Mouse (Mus musculus) embryonic facial prominence, embryonic 10.5 days (tissue): Measurements from ENCODE around the gene Bag5. TPM values are rescaled to one million over a fixed set of nuclear protein-coding genes. Genes with fewer than 3 reads are reported as not detected.
"Not testable (repeated sequence)": the region's sequence is repeated elsewhere in the genome, so short reads cannot be mapped to it uniquely, and the experiment has no call there.

Source experiments
- DNase-seq: peaks from one replicate; pipeline ENCODE4 v3.0.0-alpha.2; 2017; ENCODE audit warnings: low spot score
- H3K27ac ChIP-seq: fragments of 300-500 bp; sonication (generic); replicated peaks from 2 replicates; pipeline ENCODE4 v1.5.1; 2016; ENCODE audit warnings: mild to moderate bottlenecking
- H3K27me3 ChIP-seq: fragments of 300-500 bp; sonication (generic); replicated peaks from 2 replicates; pipeline ENCODE4 v1.6.1; 2016; ENCODE audit warnings: low read depth, mild to moderate bottlenecking; ENCODE audit not compliant: poor library complexity, severe bottlenecking
- H3K36me3 ChIP-seq: fragments of 300-500 bp; sonication (generic); replicated peaks from 2 replicates; pipeline ENCODE4 v1.6.1; 2016; ENCODE audit warnings: mild to moderate bottlenecking, moderate library complexity
- H3K4me1 ChIP-seq: fragments of 300-500 bp; sonication (generic); 2 replicates; pipeline ENCODE4 v1.6.1; 2016
- H3K4me3 ChIP-seq: fragments of 300-500 bp; sonication (generic); 2 replicates; pipeline ENCODE4 v1.5.1; 2016; ENCODE audit warnings: mild to moderate bottlenecking, moderate library complexity
- H3K9me3 ChIP-seq: fragments of 300-500 bp; sonication (generic); 2 replicates; pipeline ENCODE4 v1.6.1; 2016; ENCODE audit warnings: mild to moderate bottlenecking
- WGBS: fragments of 180-500 bp; shearing (Covaris S2); methylation state at CpG from one replicate; pipeline ENCODE4 v1.1.7; 2016; 5-methylcytosine and 5-hydroxymethylcytosine counted together
- polyA plus RNA-seq: library from polyadenylated mRNA; unstranded; fragments of >200 nt; fragmentation: Nextera tagmentation; extraction: Ambion mirVana; gene quantifications from 2 replicates; pipeline ENCODE4 v1.2.1, GENCODE M21; 2016

The Bag5 gene
- polyA plus RNA-seq, 1 experiment from 2014 or later = 58.0 TPM

- peaks cover 47% of the 10 kb centered on the region for H3K27me3 ChIP-seq
- WGBS = under 1% methylated on average over 8 of the region's 8 CpGs
- peak; percentile 92 for DNase-seq
- peaks cover 40% of the 10 kb centered on the region for H3K36me3 ChIP-seq
- peak overlapping the region; percentile 79 for H3K4me3 ChIP-seq
- peak overlapping the region; percentile 85 for H3K27ac ChIP-seq
- H3K4me1 ChIP-seq = peaks cover 63% of the 10 kb centered on the region
- H3K9me3 ChIP-seq = no peaks in the 10 kb centered on the region
Measured at GRCm38 (mm10) chr12:111668457-111668912, 44.6 kb downstream of the Bag5 start.

GRCm38 (mm10) chr12:111667421-111667820, 45.6 kb downstream of the Bag5 start:
- peaks cover 37% of the 10 kb centered on the region for H3K27me3 ChIP-seq
- peaks cover 41% of the 10 kb centered on the region for H3K36me3 ChIP-seq
- no peak for DNase-seq
- H3K9me3 ChIP-seq = no peaks in the 10 kb centered on the region
- 90% methylated on average over 5 of the region's 5 CpGs for WGBS
- peak overlapping the region; percentile 41; the same call in 1 of the 2 replicates for H3K27ac ChIP-seq
- H3K4me1 ChIP-seq = peaks cover 61% of the 10 kb centered on the region
- H3K4me3 ChIP-seq = no peak overlapping the region

GRCm38 (mm10) chr12:111666380-111666779, 46.7 kb downstream of the Bag5 start:
- Histone ChIP-seq H3K27me3 (peaks cover 26% of the 10 kb centered on the region), H3K27ac (no peak overlapping the region), H3K4me1 (peaks cover 50% of the 10 kb centered on the region), H3K9me3 (no peaks in the 10 kb centered on the region), H3K4me3 (no peak overlapping the region), H3K36me3 (peaks cover 52% of the 10 kb centered on the region)
- no peak for DNase-seq
- WGBS = 78% methylated on average over 13 of the region's 13 CpGs

DNA sequence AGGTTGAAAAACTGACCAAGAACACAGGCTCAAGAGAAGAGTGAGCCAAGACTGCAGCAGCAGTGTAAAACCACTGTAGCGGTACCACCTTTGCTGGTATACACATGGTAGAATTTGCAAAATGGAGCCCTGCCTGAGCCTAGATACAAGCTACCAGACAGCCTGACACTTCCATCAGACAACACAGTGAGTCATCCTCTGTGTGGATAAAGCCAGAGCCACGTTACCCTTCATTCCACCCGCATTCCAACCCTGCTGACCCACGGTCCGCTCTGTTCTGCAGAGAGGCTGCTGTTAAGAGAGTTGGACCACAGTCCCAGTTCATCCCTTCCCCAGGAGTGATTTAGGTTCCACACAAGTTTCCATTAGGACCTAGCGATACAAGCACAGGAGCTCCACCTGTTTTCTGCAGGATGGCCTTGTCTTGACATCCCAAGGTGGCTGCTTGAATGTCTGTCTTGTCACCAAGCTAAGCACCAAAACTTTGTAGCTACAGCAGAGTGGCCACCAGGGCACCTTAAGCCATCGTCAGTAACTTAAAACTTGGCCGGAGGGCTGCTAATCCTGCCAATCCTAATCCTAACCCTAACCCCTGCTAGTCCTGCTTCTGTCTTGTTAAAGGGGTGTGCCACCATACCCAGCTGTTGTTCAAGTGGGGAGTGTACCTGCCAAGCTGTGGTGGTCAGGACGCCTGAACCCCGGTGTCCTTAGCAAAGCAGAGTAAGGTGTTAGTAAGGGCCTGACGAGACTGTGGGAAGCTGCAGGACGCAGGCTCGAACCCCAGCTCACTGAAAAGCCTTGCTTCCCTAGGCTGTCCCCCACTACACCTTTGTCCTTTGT, 47.8 kb downstream of the Bag5 start:
- H3K4me3 ChIP-seq = no peak overlapping the region
- no peak overlapping the region for H3K27ac ChIP-seq
- peaks cover 15% of the 10 kb centered on the region for H3K27me3 ChIP-seq
- H3K9me3 ChIP-seq = no peaks in the 10 kb centered on the region
- 88% methylated on average over 13 of the region's 13 CpGs for WGBS
- H3K36me3 ChIP-seq = peaks cover 54% of the 10 kb centered on the region
- no peak for DNase-seq
- peaks cover 39% of the 10 kb centered on the region for H3K4me1 ChIP-seq

- no peak for DNase-seq
- Histone ChIP-seq H3K27ac (peak overlapping the region; percentile 76), H3K4me1 (peaks cover 28% of the 10 kb centered on the region), H3K27me3 (peaks cover 4% of the 10 kb centered on the region), H3K9me3 (no peaks in the 10 kb centered on the region), H3K36me3 (peaks cover 55% of the 10 kb centered on the region), H3K4me3 (0 out of 2 replicates have a peak overlapping the region, but pooled peaks have one; percentile 6)
- 46% methylated on average over 6 of the region's 6 CpGs for WGBS
Measured at GRCm38 (mm10) chr12:111664144-111664634, 48.9 kb downstream of the Bag5 start.

GRCm38 (mm10) chr12:111663228-111664143, 49.6 kb downstream of the Bag5 start:
- peaks cover 21% of the 10 kb centered on the region for H3K4me1 ChIP-seq
- peak overlapping the region; percentile 76 for H3K27ac ChIP-seq

DNA sequence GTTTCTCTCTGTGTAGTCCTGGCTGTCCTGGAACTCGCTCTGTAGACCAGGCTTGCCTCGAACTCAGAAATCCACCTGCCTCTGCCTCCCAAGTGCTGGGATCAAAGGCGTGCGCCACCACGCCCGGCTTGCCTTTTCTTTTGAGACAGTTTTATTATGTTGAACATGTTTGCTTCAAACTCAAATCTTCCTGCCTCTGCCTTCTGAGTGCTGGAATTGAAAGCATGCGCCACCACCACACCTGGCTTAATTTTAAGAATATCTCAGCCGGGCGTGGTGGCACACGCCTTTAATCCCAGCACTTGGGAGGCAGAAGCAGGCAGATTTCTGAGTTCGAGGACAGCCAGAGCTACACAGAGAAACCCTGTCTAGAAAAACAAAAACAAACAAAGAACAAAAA, 51.5 kb downstream of the Bag5 start:
- not testable (repeated sequence) for DNase-seq, H3K4me3 ChIP-seq, H3K27ac ChIP-seq, H3K27me3 ChIP-seq, H3K9me3 ChIP-seq
- Histone ChIP-seq H3K4me1 (peaks cover 15% of the 10 kb centered on the region), H3K36me3 (peaks cover 79% of the 10 kb centered on the region)
- 97% methylated on average over 11 of the region's 11 CpGs for WGBS

More at GRCm38 (mm10) chr12:111663228-111664143, 49.6 kb downstream of the Bag5 start:
- DNase-seq = no peak
- H3K4me3 ChIP-seq = 0 out of 2 replicates have a peak overlapping the region, but pooled peaks have one; percentile 6
- WGBS = 72% methylated on average over 17 of the region's 17 CpGs
- H3K27me3 ChIP-seq = no peaks in the 10 kb centered on the region
- no peaks in the 10 kb centered on the region for H3K9me3 ChIP-seq
- peaks cover 60% of the 10 kb centered on the region for H3K36me3 ChIP-seq

DNA sequence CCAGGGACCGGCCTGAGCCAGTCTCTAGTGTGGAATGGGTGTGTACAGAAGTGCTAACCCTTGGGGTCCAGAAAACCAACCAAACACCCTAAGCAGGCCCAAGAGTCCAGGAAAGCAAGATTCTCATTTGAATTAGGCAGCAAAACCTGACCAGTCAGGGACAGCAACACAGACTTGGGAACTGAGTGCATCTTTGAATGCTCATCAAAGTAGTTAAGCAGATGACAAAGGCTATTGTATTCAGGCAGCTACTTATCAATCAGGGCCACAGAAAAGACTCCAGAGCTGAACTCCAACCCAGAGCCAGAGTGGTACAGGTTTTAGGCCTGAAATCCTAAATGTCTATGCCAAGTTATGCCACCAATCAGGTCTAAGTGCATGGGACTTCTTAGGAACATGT, 52.4 kb downstream of the Bag5 start:
- no peak for DNase-seq
- Histone ChIP-seq H3K27me3 (no peaks in the 10 kb centered on the region), H3K27ac (no peak overlapping the region), H3K4me3 (no peak overlapping the region), H3K9me3 (no peaks in the 10 kb centered on the region), H3K4me1 (peaks cover 15% of the 10 kb centered on the region), H3K36me3 (peaks cover 88% of the 10 kb centered on the region)
- 92% methylated on average over 1 of the region's 1 CpGs for WGBS

Other genes with a start within 250 kb of the Bag5 start
- gene Gm266, start 227.4 kb downstream of the Bag5 start, polyA plus RNA-seq = 15.7 and 19.8 TPM in 2 replicates
- 722 and 727 TPM in 2 replicates for gene Eif5, start 175.2 kb downstream of the Bag5 start, polyA plus RNA-seq
- gene Mark3, start 138.7 kb downstream of the Bag5 start, polyA plus RNA-seq = 41.7 and 45.6 TPM in 2 replicates
- gene Ckb, start 40.9 kb downstream of the Bag5 start, polyA plus RNA-seq = 479 and 683 TPM in 2 replicates
- gene Trmt61a, start 35.2 kb downstream of the Bag5 start, polyA plus RNA-seq = 17.7 and 19.6 TPM in 2 replicates
- gene Apopt1, start within 50 bp of the Bag5 start, polyA plus RNA-seq = 56.2 and 56.4 TPM in 2 replicates
- gene Klc1, start 45.6 kb upstream of the Bag5 start, polyA plus RNA-seq = 130 and 131 TPM in 2 replicates
- 21.7 and 22.2 TPM in 2 replicates for gene Xrcc3, start 100.6 kb upstream of the Bag5 start, polyA plus RNA-seq
- gene Zfyve21, start 100.9 kb upstream of the Bag5 start, polyA plus RNA-seq = 75.0 TPM in 2 replicates
- gene Ppp1r13b, start 194.9 kb upstream of the Bag5 start, polyA plus RNA-seq = 4.1 and 5.1 TPM in 2 replicates